Mouse (Mus musculus) CH12.LX (cell line): ENCODE data around the gene Aldh8a1.

Source experiments
- CTCF ChIP-seq, 2 experiments: IDR thresholded peaks in 1 of 2; conservative IDR thresholded peaks in 1 of 2; 2 replicates each; pipeline ENCODE4 v1.5.1; 2011 to 2012; ENCODE audit warnings: low read depth in 2 of 2, low read length in 2 of 2, improper control_type of control experiment in 1 of 2, inconsistent platforms in 1 of 2, mild to moderate bottlenecking in 1 of 2, moderate library complexity in 1 of 2
- MAFK ChIP-seq: IDR thresholded peaks from 2 replicates; pipeline ENCODE4 v1.6.1; 2011; ENCODE audit warnings: low read length, improper control_type of control experiment; ENCODE audit not compliant: insufficient replicate concordance
- MAX ChIP-seq: IDR thresholded peaks from 2 replicates; pipeline ENCODE4 v1.6.1; 2011; ENCODE audit warnings: low read length, improper control_type of control experiment
- POLR2A ChIP-seq: IDR thresholded peaks from 2 replicates; pipeline ENCODE4 v1.6.1; 2011; ENCODE audit warnings: low read depth, mild to moderate bottlenecking, improper control_type of control experiment, low read length
- SMC3 ChIP-seq: IDR thresholded peaks from 2 replicates; pipeline ENCODE4 v1.6.1; 2011; ENCODE audit warnings: low read depth, low read length, improper control_type of control experiment
- ZKSCAN1 ChIP-seq: IDR thresholded peaks from 2 replicates; pipeline ENCODE4 v1.6.1; 2012; ENCODE audit warnings: low read depth, inconsistent platforms, low read length, improper control_type of control experiment, borderline replicate concordance
- ZNF384 ChIP-seq: IDR thresholded peaks from 2 replicates; pipeline ENCODE4 v1.6.1; 2012; ENCODE audit warnings: low read depth, low read length, improper control_type of control experiment, inconsistent platforms

GRCm38 (mm10) chr10:21337191-21337590 is 39.9 kb upstream of the Aldh8a1 start:
- peak; percentile 49 to 64 for TF ChIP-seq CTCF (conservative IDR thresholded peaks at IDR 0.05 in 1 of 2, IDR thresholded peaks at IDR 0.05 in 1 of 2; ENCODE audit: low read depth in 2 of 2, low read length in 2 of 2)
- no peak for TF ChIP-seq MAFK
- peak; percentile 51 for TF ChIP-seq SMC3
- TF ChIP-seq MAX = no peak
- no peak for TF ChIP-seq ZKSCAN1
- TF ChIP-seq POLR2A = no peak
- TF ChIP-seq ZNF384 = no peak
